Mouse (Mus musculus) heart, embryonic 11.5 days (tissue): ENCODE measurements around the gene Gm26602. TPM values are rescaled to one million over a fixed set of nuclear protein-coding genes. Genes with fewer than 3 reads are reported as not detected.
A peak's percentile ranks its signal among the peaks of the same experiment; 100 is the strongest.
"Not testable (repeated sequence)": the region's sequence is repeated elsewhere in the genome, so short reads cannot be mapped to it uniquely, and the experiment has no call there.

Experiments
- ATAC-seq: fragments of 200-750 bp; cut with Nextera tagmentation; replicated peaks from 2 replicates; pipeline ENCODE4 v1.8.0; 2017; ENCODE audit warnings: moderate library complexity; ENCODE audit not compliant: insufficient number of reproducible peaks, low FRiP score, low TSS enrichment
- H3K27ac ChIP-seq: fragments of 300-500 bp; sonication (generic); 2 replicates; pipeline ENCODE4 v1.5.1; 2014; ENCODE audit warnings: mild to moderate bottlenecking, low read depth, low read length
- H3K27me3 ChIP-seq: fragments of 300-500 bp; sonication (generic); 2 replicates; pipeline ENCODE4 v1.6.1; 2014; ENCODE audit warnings: mild to moderate bottlenecking, low read length, mixed read lengths; ENCODE audit not compliant: control insufficient read depth, insufficient read depth
- H3K36me3 ChIP-seq: fragments of 300-500 bp; sonication (generic); 2 replicates; pipeline ENCODE4 v1.6.1; 2014; ENCODE audit warnings: mild to moderate bottlenecking, low read length, moderate library complexity, mixed read lengths; ENCODE audit not compliant: control insufficient read depth, insufficient read depth
- H3K4me1 ChIP-seq: fragments of 300-500 bp; sonication (generic); 2 replicates; pipeline ENCODE4 v1.6.1; 2014; ENCODE audit warnings: low read length; ENCODE audit not compliant: control insufficient read depth, insufficient read depth
- H3K4me2 ChIP-seq: fragments of 300-500 bp; sonication (generic); 2 replicates; pipeline ENCODE4 v1.6.1; 2014; ENCODE audit warnings: mild to moderate bottlenecking, moderate library complexity
- H3K4me3 ChIP-seq: fragments of 300-500 bp; sonication (generic); 2 replicates; pipeline ENCODE4 v1.5.1; 2014; ENCODE audit warnings: low read depth, low read length
- H3K9ac ChIP-seq: fragments of 300-500 bp; sonication (generic); 2 replicates; pipeline ENCODE4 v1.6.1; 2014; ENCODE audit warnings: mild to moderate bottlenecking, low read depth, low read length, moderate library complexity
- H3K9me3 ChIP-seq: fragments of 300-500 bp; sonication (generic); replicated peaks from 2 replicates; pipeline ENCODE4 v1.6.1; 2016; ENCODE audit warnings: low read length; ENCODE audit not compliant: control insufficient read depth
- WGBS: fragments of 180-500 bp; shearing (Covaris S2); extraction: QIAGEN DNeasy Blood & Tissue Kit; methylation state at CpG from one replicate; pipeline ENCODE4 v1.1.7; 2014; ENCODE audit not compliant: insufficient replicate concordance; 5-methylcytosine and 5-hydroxymethylcytosine counted together
- polyA plus RNA-seq: library from polyadenylated mRNA; unstranded; fragments of >200 nt; fragmentation: Nextera tagmentation; extraction: Ambion mirVana; gene quantifications from 2 replicates; pipeline ENCODE4 v1.2.1, GENCODE M21; 2014

The Gm26602 gene
- polyA plus RNA-seq, 1 experiment from 2014 or later, result 8.1 TPM

GRCm38 (mm10) chr10:79880721-79881120, 29.9 kb upstream of the Gm26602 start:
- Histone ChIP-seq H3K9ac (no peak overlapping the region), H3K27ac (no peak overlapping the region), H3K27me3 (peaks cover 14% of the 10 kb centered on the region), H3K4me1 (peaks cover 19% of the 10 kb centered on the region), H3K9me3 (no peaks in the 10 kb centered on the region), H3K4me3 (no peak overlapping the region), H3K4me2 (peak overlapping the region; percentile 7; the same call in 1 of the 2 replicates), H3K36me3 (no peaks in the 10 kb centered on the region)
- ATAC-seq, result no peak
- WGBS, result 15% methylated on average over 9 of the region's 9 CpGs

DNA sequence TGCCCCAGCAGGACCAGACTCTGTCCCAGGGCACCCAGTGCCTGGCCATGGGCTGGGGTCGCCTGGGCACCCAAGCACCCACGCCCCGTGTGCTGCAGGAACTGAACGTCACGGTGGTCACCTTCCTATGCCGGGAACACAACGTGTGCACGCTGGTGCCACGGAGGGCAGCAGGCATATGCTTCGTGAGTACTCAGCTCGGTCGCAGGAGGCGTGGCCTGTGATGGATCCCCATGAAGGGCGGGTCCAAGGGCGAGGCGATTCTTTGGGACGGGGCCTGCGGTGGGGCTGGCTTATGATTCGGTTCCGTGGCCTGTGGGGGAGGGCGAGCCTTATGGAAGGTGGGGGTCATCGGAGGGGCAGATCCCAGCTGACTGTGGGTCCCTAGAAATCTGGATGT, 28.7 kb upstream of the Gm26602 start:
- no peaks in the 10 kb centered on the region for H3K36me3 ChIP-seq
- H3K27me3 ChIP-seq, result peaks cover 14% of the 10 kb centered on the region
- peak overlapping the region; percentile 44; the same call in 1 of the 2 replicates for H3K9ac ChIP-seq
- H3K4me3 ChIP-seq, result peak overlapping the region; percentile 27
- 5% methylated on average over 22 of the region's 22 CpGs for WGBS
- peak overlapping the region; percentile 57 for H3K4me2 ChIP-seq
- ATAC-seq, result no peak
- H3K9me3 ChIP-seq, result no peaks in the 10 kb centered on the region
- H3K27ac ChIP-seq, result no peak overlapping the region
- H3K4me1 ChIP-seq, result peaks cover 19% of the 10 kb centered on the region

GRCm38 (mm10) chr10:79883297-79884084, 27.2 kb upstream of the Gm26602 start:
- Histone ChIP-seq H3K36me3 (no peaks in the 10 kb centered on the region), H3K4me1 (peaks cover 19% of the 10 kb centered on the region), H3K27ac (no peak overlapping the region), H3K27me3 (peaks cover 14% of the 10 kb centered on the region), H3K9ac (peak overlapping the region; percentile 35; the same call in 1 of the 2 replicates), H3K4me3 (no peak overlapping the region), H3K4me2 (peak overlapping the region; percentile 33), H3K9me3 (no peaks in the 10 kb centered on the region)
- no peak for ATAC-seq
- 15% methylated on average over 22 of the region's 22 CpGs for WGBS

DNA sequence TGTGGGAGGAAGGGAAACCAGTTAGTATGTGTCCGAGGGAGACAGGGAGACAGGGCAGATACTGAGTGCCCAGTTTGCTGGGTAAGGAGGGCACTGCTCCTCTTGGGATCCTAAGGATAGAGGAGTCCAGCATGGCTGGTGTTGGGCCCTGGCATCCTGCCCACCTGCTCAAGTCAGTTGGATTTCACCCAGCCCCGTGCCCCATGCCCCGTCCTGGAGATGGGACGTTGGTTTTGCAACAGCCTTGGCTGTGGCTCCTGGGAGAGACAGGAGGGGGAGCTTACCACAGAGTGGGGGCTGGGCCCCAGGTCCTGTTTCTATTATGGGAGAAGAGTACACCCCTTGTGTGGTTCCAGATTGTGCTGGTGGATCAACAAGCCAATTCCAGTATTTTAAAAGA, 26.2 kb upstream of the Gm26602 start:
- ATAC-seq, result no peak
- H3K9me3 ChIP-seq, result no peaks in the 10 kb centered on the region
- no peak overlapping the region for H3K9ac ChIP-seq
- H3K4me3 ChIP-seq, result no peak overlapping the region
- H3K27me3 ChIP-seq, result peaks cover 14% of the 10 kb centered on the region
- H3K4me1 ChIP-seq, result peaks cover 17% of the 10 kb centered on the region
- no peak overlapping the region for H3K27ac ChIP-seq
- no peak overlapping the region for H3K4me2 ChIP-seq
- WGBS, result 57% methylated on average over 4 of the region's 4 CpGs
- no peaks in the 10 kb centered on the region for H3K36me3 ChIP-seq

DNA sequence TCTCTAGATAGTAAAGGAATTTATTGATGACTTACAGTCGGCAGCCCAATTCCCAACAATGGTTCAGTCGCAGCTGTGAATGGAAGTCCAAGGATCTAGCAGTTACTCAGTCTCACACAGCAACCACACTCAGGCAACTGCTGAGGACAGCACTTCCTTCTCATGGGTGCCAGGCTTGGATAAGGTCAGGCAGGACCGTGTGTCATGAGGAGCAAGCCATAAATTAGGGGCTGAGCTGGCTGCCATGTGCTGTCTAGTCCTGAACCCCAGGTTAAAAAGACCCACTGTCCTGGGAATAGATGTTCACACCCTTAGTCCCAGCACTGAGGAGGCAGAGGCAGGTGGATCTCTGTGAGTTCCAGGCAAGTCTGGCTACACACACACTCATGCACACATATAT, 25.7 kb upstream of the Gm26602 start:
- peaks cover 15% of the 10 kb centered on the region for H3K4me1 ChIP-seq
- 61% methylated on average over 2 of the region's 3 CpGs for WGBS
- H3K4me3 ChIP-seq, H3K36me3 ChIP-seq, H3K27ac ChIP-seq, ATAC-seq, H3K4me2 ChIP-seq, H3K9me3 ChIP-seq, H3K9ac ChIP-seq: not testable (repeated sequence)
- peaks cover 14% of the 10 kb centered on the region for H3K27me3 ChIP-seq

DNA sequence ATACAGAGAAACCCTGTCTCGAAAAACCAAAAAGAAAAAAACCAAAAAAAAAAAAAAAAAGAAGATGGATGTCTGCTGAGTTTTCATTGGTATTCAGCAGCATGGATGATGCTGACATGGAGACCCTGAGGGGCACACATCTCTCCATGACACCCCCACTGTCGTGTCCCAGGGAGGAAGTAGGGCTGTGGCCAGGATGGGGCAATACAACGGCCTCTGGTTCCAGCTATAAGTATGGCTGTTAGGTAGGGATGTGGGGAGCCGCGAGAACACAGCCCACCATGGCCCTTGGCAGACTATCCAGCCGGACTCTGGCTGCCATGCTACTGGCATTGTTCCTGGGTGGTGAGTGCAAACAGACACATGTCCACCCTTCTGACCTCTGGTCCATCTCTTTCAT, 24.6 kb upstream of the Gm26602 start, which contains the start of gene Elane:
Gene Elane, plus strand, starts transcription at position 194 of the 400 bp plus-strand sequence.
- peaks cover 15% of the 10 kb centered on the region for H3K4me1 ChIP-seq
- ATAC-seq, result no peak
- no peaks in the 10 kb centered on the region for H3K36me3 ChIP-seq
- H3K9me3 ChIP-seq, result no peaks in the 10 kb centered on the region
- no peak within 1 kb of the TSS for H3K9ac ChIP-seq
- peaks cover 10% of the 10 kb centered on the region for H3K27me3 ChIP-seq
- no peak within 1 kb of the TSS for H3K27ac ChIP-seq
- 73% methylated on average over 6 of the region's 6 CpGs for whole genome bisulfite sequencing
- H3K4me3 ChIP-seq, result no peak within 1 kb of the TSS
- no peak within 1 kb of the TSS for H3K4me2 ChIP-seq

DNA sequence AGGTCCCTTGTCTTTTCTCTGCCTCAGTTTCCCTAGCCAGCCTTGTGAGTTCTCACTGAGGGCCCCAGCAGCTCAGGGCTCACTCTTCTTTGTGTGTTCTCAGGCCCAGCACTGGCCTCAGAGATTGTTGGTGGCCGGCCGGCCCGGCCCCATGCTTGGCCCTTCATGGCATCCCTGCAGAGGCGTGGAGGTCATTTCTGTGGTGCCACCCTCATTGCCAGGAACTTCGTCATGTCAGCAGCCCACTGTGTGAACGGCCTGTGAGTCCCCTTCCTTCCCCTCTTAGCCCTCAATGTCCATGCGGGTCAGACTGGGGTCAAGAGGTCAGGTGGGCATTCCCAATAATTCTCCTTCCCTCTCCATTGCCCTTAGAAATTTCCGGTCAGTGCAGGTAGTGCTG, 24.0 kb upstream of the Gm26602 start:
- H3K27ac ChIP-seq, result no peak overlapping the region
- H3K36me3 ChIP-seq, result no peaks in the 10 kb centered on the region
- no peak overlapping the region for H3K4me2 ChIP-seq
- no peak for ATAC-seq
- no peak overlapping the region for H3K9ac ChIP-seq
- peaks cover 13% of the 10 kb centered on the region for H3K4me1 ChIP-seq
- H3K4me3 ChIP-seq, result no peak overlapping the region
- no peaks in the 10 kb centered on the region for H3K9me3 ChIP-seq
- WGBS, result 76% methylated on average over 8 of the region's 8 CpGs
- peaks cover 10% of the 10 kb centered on the region for H3K27me3 ChIP-seq

- Histone ChIP-seq H3K27ac (no peak overlapping the region), H3K4me2 (no peak overlapping the region), H3K9me3 (no peaks in the 10 kb centered on the region), H3K27me3 (no peaks in the 10 kb centered on the region), H3K4me1 (no peaks in the 10 kb centered on the region), H3K36me3 (no peaks in the 10 kb centered on the region), H3K9ac (no peak overlapping the region), H3K4me3 (no peak overlapping the region)
- ATAC-seq, result no peak
- WGBS, result 78% methylated on average over 2 of the region's 2 CpGs
Observed at GRCm38 (mm10) chr10:79889386-79889785, 21.3 kb upstream of the Gm26602 start.

DNA sequence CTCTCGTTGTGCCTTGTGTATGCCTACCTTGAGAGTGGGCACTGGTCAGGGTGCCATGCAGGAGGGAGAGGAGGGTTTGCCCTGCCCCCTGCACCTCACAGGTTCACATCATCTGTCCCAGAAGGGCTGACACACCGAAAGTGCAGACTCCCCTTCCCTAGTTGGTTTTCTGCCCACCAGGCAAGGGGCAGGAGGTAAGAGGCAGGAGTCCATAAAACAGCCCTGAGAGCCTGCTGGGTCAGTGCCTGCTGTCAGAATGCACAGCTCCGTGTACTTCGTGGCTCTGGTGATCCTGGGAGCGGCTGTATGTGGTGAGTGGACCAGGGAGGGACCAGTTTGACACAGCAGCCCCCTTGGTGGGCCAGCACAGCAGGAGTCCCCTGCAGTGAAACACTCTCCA, 20.0 kb upstream of the Gm26602 start, which contains the start of gene Cfd:
Gene Cfd, plus strand, starts transcription at position 184 of the 400 bp plus-strand sequence.
- WGBS, result 34% methylated on average over 5 of the region's 5 CpGs
- Histone ChIP-seq H3K27me3 (no peaks in the 10 kb centered on the region), H3K36me3 (0 out of 2 replicates have a peak, but pooled peaks cover 5% of the 10 kb centered on the region), H3K9me3 (no peaks in the 10 kb centered on the region), H3K4me3 (no peak within 1 kb of the TSS), H3K27ac (no peak within 1 kb of the TSS), H3K4me2 (no peak within 1 kb of the TSS), H3K4me1 (no peaks in the 10 kb centered on the region), H3K9ac (no peak within 1 kb of the TSS)
- no peak for ATAC-seq
